Mouse (Mus musculus) neutrophil, adult 5-6 weeks (primary cell): ENCODE data around the gene Cdk14. TPM values are rescaled to one million over a fixed set of nuclear protein-coding genes. Genes with fewer than 3 reads are reported as not detected.

Experiments used
- ATAC-seq: fragments of 151-379, 151-347 bp; 2 replicates; pipeline ENCODE4 v1.8.0; 2017; ENCODE audit warnings: mild to moderate bottlenecking, moderate TSS enrichment; ENCODE audit not compliant: insufficient number of reproducible peaks, poor library complexity, low FRiP score, severe bottlenecking; ENCODE audit errors: extremely low read depth
- total RNA-seq: library from RNA; stranded (forward); fragments of 200-1000 nt; gene quantifications from 2 replicates; pipeline ENCODE4 v1.2.3, GENCODE M21; 2017

The Cdk14 gene
- total RNA-seq, 1 experiment from 2014 or later = 9.2 TPM

DNA sequence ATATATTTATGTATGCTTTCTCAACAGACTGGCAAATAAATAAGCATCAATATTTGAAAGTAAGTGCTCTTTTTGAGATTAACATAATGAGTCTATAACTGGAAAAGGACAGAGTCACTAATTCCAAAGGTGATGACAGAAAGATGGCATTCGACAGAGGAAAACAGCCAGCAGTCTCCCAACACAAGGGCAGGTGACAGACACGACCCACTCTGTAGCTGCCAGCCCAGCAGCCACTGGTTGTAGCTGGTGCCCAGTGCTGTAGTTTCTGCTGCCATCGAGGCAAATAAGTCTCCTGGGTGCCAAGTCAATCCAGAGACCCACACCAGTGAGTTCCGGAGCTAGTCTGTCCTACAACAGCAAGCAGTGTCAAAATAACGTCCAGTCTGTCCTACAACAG lies 280.3 kb downstream of the Cdk14 start:
- ATAC-seq = no peak

DNA sequence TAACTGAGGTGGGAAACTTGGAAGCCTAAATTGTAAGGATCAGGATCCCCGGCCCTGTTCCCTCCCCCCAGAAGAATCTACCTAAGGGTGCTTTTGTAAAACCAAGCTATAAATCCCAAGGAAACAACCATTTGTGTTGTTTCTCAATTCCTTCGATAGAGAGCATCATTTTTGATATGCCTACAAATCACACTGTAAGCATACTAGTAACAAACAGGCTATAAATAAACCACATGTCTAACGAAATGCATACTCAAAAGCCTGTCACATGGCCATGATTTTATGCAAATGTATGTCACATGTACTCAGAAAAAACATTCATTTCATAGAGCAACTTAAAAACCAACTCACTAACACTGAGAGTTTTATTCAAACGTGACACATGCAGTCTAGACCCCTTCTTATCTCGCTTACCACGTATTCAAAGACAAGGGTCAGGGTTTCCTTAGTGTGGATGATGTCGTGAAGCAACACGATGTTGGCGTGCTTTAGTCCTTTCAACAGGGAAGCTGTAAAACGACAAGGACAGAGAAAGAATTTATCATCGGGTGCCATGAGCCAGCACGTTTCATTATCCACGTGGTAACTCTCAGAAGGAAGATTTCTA lies 285.1 kb downstream of the Cdk14 start:
- no peak for ATAC-seq

DNA sequence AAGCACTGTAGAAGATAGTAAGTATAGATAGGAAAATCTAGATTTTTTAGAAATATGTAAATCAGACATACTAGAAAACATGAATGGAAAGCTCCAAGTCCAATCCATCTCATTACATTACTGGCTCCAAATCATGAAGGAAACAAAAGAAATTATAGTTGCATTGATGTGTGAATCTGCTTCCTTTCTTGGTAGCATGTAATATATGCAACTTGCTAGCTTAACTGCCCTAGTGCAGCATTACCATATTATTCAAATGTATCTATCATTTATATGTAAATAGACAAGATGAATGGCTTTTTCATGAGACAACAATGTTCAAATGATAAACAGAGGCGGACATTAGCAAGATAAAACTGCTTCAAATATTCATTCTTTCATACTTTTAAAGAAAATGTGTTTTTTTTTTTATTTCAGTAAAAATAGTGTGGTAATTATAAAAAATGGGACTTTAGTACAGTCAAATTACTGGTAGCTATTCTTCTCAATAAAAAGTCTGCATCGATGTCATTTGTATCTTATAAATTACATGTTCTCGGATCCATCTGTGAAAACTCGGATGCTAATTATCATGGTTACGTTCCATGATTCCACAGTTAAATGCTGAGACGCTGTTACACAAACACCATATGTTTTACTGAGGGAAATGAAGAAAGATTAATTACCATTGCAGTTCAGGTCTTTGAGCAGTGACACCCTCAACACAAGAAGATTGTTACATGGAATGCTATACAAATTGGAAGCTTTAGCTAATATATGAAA lies 285.8 kb downstream of the Cdk14 start:
- no peak for ATAC-seq

DNA sequence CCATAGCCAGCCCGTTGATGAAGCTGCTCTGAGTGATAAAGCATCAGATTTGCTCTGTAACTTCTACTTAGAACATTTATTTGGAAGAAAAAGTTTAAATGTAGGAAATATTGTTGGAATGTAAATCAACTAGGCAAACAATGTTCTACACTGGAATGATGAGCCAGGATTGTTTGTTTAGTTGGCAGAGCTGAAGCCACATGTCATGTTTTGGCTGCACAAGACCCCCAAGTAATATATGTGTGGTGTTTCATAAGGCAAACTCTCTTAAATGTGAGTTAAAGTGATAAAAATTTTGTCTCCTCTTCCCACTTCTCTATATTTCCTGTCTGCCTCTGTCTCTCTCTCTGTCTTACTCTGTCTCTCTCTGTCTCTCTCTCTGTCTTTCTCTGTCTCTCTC lies 291.3 kb downstream of the Cdk14 start:
- no peak for ATAC-seq

DNA sequence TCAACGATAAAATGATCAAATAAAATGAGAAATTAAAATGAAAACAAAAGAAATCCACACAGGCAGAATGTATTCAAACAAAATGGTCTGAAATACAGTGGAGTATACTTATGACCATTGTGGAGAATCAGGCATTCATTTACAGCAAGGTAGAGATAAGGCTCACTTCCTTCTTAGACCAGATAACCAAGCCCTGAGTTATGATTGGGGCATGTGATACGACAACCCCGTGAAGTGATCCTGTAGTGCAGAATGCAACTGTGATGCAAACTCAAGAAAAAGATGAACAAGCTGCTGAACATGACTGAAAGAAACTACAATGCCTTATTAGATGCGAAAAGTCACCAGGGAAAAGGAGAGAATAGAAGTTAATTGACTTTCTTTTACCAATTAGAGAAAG lies 295.5 kb downstream of the Cdk14 start:
- ATAC-seq = no peak

DNA sequence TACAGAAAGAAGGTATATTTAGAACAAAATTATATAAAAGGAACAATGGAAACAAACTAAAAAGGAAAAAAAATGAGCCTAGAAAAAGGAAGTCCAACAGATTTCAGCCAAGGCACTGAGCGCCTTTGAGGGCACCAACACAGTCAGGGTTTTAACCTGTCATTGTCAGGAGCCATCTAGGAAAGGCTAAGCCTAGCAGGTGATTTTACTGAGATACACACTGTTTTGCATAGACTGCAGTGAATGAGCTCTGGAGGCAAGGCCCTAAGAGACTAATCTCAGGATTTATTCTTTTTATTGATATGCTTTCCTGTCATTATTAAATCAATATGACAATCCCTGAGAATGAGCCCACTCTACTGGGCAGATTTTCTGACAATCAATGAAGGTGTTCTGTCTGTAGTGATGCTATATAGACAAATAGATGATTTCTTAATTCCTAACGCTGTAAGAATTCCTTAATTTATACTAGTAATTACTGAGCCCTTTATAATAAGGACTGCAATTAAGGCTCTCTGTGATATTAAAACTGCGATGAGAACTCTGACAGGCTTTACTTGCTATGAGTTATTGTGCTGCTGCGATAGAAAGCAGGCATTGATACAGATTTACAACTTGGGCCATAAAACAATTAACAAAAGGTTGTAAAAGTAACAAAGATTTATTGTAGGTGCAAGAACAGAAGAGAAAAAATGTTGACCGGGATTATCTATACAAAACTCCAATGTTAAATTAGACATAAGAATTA lies 303.2 kb downstream of the Cdk14 start:
- no peak for ATAC-seq

DNA sequence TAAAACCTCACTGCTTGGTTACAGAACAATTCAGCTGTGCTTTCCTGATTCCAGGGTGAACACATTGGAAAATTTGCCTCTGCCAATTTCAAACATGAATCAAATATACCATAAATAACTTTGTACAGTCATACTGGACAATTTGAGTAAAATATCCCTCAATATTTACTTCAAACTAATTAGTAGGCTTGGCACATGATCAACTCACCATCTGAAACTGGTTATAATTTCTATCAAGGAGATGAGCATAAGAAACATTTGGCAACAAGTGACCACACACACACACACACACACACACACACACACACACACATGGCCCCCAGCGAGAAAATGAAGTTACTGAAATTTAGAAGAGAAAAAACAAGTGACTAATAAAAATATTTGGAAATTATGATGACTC lies 304.6 kb downstream of the Cdk14 start:
- no peak for ATAC-seq

DNA sequence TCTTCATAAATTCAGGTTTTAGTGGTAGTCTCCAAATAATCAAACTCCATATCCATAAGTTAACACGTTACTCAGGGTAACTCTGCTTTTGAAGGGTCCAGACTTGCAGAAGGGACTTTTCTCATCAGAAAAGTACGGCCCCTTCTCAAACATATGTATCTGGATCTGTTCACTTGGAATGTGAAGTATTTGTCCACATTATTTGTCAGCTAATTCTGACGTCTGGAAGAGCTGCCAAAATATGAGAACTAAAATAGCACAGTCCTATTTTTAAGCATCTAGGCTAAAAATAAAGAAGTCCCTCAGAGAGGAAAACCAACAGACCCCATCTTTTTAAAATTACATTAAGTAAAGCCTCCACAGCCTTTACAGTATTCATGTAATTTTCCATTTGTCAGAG lies 310.5 kb downstream of the Cdk14 start:
- no peak for ATAC-seq

DNA sequence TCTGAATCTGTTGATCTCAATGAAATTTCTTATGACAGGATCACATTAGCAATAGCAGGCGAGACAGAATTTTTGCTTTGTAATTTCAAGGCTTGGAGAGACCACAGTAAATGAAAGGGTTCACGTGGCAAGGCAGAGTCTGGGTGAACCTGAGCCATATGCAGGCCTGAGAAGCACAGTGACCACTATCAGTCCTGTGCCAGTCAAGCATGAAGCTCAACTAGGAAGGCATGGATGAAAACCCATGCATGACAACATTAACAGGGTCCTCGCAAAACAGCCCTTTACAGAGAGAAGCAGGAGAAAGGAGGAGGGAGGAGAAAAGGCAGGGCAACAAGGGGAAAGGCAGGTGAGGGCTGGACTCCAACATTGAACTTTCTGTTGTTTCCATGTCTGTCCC lies 311.1 kb downstream of the Cdk14 start:
- ATAC-seq = no peak

DNA sequence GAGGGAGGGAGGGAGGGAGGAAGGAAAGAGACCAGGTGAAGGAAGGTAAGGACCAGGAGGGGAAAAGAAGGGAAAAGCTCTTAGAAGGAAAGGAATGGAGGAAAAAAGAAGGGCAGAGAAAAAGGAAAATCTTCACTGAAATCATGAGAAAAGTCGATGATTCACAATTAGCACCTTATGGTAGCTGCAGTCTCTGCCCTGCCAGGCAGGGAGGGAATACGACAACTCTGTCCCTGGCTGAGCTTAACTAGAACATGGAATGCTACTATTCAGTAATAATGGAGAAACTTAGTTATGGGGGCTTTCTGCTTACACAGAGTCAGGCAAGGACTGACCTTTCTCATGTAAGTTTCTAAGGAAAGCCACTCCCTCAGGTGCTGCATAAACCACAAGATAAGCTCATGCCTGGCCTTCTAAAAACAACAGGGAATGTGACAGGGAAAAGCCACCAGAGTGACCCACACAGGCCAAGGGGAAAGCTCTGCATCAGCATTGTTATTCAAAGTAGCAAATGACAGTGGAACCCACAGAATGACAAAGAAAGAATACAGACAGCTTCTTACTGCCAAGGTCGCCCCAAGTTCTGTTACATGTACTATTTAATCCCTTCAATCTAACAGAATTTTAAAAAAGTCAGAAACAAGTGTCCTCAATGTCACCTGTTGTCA lies 323.7 kb downstream of the Cdk14 start:
- no peak for ATAC-seq

DNA sequence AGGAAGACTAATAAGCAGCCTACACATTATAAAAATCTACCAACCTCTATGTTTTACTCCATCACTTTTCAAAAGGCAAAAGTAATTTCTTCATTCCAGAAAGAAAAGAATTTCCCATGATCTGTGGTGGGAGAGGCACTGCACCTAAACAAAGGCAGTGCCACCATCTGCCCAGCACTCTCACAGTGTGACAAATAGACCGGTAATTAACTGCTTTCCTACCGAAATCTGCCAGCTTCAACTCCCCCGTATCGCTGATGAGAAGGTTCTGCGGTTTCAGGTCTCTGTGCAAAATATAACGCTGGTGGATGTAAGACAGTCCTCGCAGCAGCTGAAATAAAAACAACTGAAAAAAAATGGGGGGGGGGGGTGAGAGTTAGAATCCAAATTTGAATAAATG lies 327.4 kb downstream of the Cdk14 start:
- no peak for ATAC-seq

DNA sequence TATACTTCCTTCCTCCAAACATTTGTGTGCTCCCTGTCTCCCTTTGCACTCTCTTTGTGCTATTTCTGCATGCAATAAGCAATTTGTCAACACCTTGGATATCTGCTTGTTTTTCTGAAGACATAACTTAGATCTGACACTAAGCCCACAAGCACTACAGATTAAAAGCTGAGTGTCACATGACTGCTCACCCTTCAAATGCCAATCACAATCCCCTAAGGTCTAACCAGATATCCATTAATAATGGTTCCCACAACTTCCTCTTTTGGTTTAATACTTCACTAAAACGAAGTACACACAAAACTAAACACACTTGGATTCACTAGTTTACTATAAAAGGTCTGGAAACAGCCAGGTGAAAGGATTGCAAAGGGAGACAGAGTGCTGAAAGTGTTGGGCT lies 348.6 kb downstream of the Cdk14 start:
- ATAC-seq = no peak

DNA sequence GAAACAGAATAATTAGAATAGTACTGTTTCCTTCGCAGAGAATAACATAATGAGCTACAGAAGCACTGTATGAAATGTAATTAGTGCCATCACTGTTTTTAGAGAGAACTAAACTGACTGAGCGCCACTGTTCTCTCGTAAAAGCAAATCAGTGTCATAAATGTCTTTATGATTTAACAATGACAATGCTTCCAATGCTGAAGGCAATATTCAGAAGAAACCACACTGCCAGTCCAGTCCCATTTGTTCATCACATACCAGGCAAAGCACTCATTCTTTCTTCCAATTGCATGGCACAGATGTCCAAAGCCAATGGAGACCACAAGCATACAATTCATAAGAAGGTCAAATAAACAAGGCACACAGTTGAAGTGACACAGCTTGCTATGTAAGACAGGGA lies 355.4 kb downstream of the Cdk14 start:
- no peak for ATAC-seq

DNA sequence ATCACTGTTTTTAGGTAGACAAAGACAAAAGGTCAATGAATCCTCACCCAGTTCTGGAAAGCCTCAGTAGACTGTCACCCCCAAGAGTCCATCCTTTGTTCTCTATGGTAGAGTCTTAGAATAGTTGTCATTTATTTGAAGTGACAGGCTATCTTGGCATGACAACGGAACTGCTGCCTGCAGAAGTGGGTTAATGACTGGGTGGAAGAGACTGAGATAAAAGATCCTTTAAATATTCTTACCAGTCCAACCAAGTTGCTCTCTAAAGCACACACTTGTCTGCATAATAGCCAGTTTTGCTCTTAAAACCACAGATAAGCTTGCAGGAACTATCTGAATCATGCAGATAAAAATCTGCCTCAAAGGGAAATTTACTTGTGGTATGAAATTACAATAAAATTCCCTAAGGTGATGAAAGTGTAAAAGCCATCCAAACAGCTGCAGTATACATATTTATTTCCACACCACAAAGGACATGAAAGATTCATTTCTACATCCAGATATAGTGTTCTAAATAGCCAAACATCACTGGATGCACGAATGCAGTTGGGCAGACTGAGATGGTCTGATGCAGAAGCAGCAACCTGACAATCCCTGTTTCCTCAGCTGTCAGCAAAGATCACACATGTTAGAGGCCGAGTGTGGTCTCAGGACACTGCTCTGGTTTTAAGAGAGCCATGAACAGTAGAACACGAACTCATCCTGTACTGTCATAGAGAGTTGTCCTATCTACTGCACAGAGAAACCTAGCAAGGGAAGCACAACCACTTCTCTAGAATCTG lies 363.8 kb downstream of the Cdk14 start:
- ATAC-seq = no peak

DNA sequence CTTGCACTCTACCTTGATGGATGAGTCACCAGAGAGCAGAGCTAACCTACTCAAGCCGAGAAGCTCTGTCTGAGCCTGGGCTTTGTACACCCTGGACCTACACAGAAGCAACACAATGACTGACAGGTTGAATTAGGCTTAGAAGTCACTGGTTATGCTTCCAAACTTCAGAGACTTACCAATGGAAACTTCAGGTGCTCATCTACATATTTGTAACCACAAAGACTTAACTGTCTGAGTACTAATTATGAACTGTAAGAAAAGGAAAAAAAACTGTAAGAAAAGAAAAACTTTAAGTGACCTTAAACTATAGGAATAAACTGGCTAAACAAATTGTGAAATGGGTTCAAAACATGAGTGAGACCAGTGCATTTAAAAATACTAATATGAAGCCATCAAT lies 364.6 kb downstream of the Cdk14 start:
- ATAC-seq = no peak

DNA sequence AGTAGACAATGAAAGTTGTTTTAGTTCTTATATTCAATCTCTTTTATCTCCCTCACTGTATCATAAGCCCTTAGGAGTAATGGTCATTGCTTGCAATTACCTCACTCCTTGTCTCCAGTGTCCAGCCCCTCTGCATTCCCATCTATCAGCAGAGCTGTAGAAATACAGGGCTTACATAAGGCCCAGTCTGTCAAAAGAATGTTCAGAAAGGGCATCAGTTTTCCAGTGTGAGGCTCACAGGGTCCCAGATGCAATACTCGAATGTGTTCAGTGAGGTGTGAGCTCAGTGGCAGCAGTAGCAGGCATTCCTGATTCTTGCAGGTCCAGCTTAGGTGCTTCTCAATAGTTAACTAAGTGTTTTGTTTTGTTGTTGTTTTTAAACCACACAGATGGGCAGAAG lies 365.8 kb downstream of the Cdk14 start:
- ATAC-seq = no peak

DNA sequence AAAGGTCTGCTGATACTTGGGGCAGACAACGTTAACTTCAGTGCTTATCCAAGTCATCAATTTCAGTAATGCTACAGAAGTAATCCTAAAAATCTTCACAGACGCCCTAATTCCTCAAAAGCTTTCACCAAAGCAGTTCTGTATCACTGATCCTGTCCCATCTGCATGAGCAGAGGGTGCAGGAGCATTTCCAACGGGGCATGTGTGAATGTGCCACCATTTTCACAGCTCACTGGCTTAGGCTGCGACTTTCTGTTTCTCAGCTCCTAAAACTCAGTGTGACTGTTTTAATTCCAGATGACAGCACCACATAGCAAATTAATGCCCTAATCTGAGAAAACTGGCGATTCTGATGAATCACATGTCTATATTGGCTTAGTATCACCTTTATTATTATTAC lies 375.8 kb downstream of the Cdk14 start:
- ATAC-seq = no peak

DNA sequence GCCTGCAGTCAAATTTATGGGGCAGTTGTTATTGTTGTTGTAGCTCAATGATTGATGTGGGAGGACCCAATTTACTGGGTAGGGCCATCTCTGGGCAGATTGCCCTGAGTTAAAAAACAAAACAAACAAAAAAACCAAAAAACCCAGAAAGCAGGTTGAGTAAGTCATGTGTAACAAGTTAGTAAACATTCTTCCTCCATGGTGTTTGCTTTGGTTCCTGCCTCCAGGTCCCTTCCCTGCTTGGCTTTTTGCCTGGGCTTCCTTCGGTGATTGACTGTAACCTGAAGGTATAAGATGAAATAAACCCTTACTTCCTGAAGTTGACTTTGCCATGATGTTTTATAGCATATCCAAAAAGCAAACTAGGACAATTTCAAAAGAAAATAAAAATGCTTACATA lies 377.4 kb downstream of the Cdk14 start:
- no peak for ATAC-seq

DNA sequence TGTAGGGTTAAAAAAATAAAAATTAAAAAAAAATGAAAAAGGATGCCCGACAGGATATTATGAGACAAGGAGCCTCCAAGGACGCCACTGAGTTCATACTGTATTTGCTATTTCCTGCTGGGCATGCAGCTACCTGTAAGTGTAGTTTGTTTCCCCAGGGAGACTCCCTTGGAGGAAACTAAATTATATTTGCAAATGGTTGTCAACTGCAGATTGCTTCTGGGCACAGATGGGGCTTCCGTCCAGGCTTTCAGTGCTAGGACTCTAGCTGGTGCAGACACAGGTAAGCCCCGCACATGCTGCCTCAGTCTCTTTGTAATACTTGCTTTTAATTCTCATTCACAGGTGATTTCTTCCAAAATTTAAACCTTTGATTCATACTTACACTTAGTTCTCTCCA lies 378.6 kb downstream of the Cdk14 start:
- no peak for ATAC-seq
